Mouse (Mus musculus) kidney, adult 2 months (tissue): Measurements from ENCODE around the gene Soga1.

ENCODE experiments used
- CTCF ChIP-seq: fragments of 200-500 bp; conservative IDR thresholded peaks from 2 replicates; pipeline ENCODE4 v1.5.1; 2011; ENCODE audit warnings: low read depth, mild to moderate bottlenecking, control low read depth, low read length, moderate library complexity, mixed read lengths; ENCODE audit not compliant: insufficient read depth, insufficient read length
- POLR2A ChIP-seq: fragments of 200-500 bp; IDR thresholded peaks from one replicate; pipeline ENCODE4 v1.6.1; 2011; ENCODE audit warnings: low read depth, low read length, control low read depth

- TF ChIP-seq CTCF (no peak), POLR2A (no peak)
These were observed 35.5 kb downstream of the Soga1 start for GRCm38 (mm10) chr2:157043556-157043955.
